Mouse (Mus musculus) heart, postnatal 0 days (tissue): Measurements from ENCODE around the gene Ccn1. TPM values are rescaled to one million over a fixed set of nuclear protein-coding genes. Genes with fewer than 3 reads are reported as not detected.

Source experiments
- ATAC-seq: fragments of 200-750 bp; cut with Nextera tagmentation; 2 replicates; pipeline ENCODE4 v1.8.0; 2017; ENCODE audit warnings: low read depth, moderate number of reproducible peaks, moderate library complexity; ENCODE audit not compliant: insufficient read depth
- DNase-seq: peaks from one replicate; pipeline ENCODE4 v3.0.0-alpha.2; 2016; ENCODE audit warnings: low spot score
- H3K27ac ChIP-seq: fragments of 300-500 bp; sonication (generic); 2 replicates; pipeline ENCODE4 v1.5.1; 2014; ENCODE audit warnings: low read depth, mild to moderate bottlenecking
- H3K27me3 ChIP-seq: fragments of 300-500 bp; sonication (generic); 2 replicates; pipeline ENCODE4 v1.6.1; 2014; ENCODE audit warnings: low read length, mixed read lengths; ENCODE audit not compliant: control insufficient read depth, insufficient read depth
- H3K36me3 ChIP-seq: fragments of 300-500 bp; sonication (generic); replicated peaks from 2 replicates; pipeline ENCODE4 v1.6.1; 2014; ENCODE audit warnings: low read length, mixed read lengths; ENCODE audit not compliant: control insufficient read depth, insufficient read depth
- H3K4me1 ChIP-seq: fragments of 300-500 bp; sonication (generic); 2 replicates; pipeline ENCODE4 v1.6.1; 2014; ENCODE audit warnings: antibody characterized with exemption; ENCODE audit not compliant: control insufficient read depth, insufficient read depth
- H3K4me2 ChIP-seq: fragments of 300-500 bp; sonication (generic); 2 replicates; pipeline ENCODE4 v1.6.1; 2014; ENCODE audit warnings: low read depth, mild to moderate bottlenecking, low read length, moderate library complexity
- H3K4me3 ChIP-seq: fragments of 300-500 bp; sonication (generic); 2 replicates; pipeline ENCODE4 v1.5.1; 2014; ENCODE audit warnings: low read depth, low read length
- H3K9ac ChIP-seq: fragments of 300-500 bp; sonication (generic); replicated peaks from 2 replicates; pipeline ENCODE4 v1.6.1; 2014; ENCODE audit warnings: low read depth, low read length, mixed read lengths
- H3K9me3 ChIP-seq: fragments of 300-500 bp; sonication (generic); replicated peaks from 2 replicates; pipeline ENCODE4 v1.6.1; 2016; ENCODE audit warnings: low read length; ENCODE audit not compliant: control insufficient read depth
- CTCF ChIP-seq: IDR thresholded peaks from 2 replicates; pipeline ENCODE4 v1.5.1; 2016; ENCODE audit warnings: antibody characterized with exemption, control low read depth, low read depth
- EP300 ChIP-seq: IDR thresholded peaks from 2 replicates; pipeline ENCODE4 v1.6.1; 2016; ENCODE audit warnings: antibody characterized with exemption, low read depth
- WGBS: fragments of 180-500 bp; shearing (Covaris S2); extraction: QIAGEN DNeasy Blood & Tissue Kit; methylation state at CpG from one replicate; pipeline ENCODE4 v1.1.7; 2014; 5-methylcytosine and 5-hydroxymethylcytosine counted together
- polyA plus RNA-seq: library from polyadenylated mRNA; unstranded; fragments of >200 nt; fragmentation: Nextera tagmentation; extraction: Ambion mirVana; gene quantifications from 2 replicates; pipeline ENCODE4 v1.2.1, GENCODE M21; 2015
- total RNA-seq: library from RNA; depleted of rRNA; stranded (reverse); fragments of >200 nt; gene quantifications from 2 replicates; pipeline ENCODE4 v1.2.3, GENCODE M21; 2014; ENCODE audit warnings: low replicate concordance

The Ccn1 gene
- total and polyA plus RNA-seq, 2 experiments from 2014 or later, result 34.0 to 91.1 TPM

- 35% methylated on average over 19 of the region's 19 CpGs for WGBS
- no peaks in the 10 kb centered on the region for H3K36me3 ChIP-seq
- H3K9me3 ChIP-seq, result no peaks in the 10 kb centered on the region
- H3K4me3 ChIP-seq, result no peak overlapping the region
- no peak overlapping the region for H3K9ac ChIP-seq
- peak; percentile 62; the same call in 1 of the 2 replicates for ATAC-seq
- H3K4me2 ChIP-seq, result no peak overlapping the region
- H3K27me3 ChIP-seq, result no peaks in the 10 kb centered on the region
- H3K27ac ChIP-seq, result no peak overlapping the region
- peaks cover 9% of the 10 kb centered on the region for H3K4me1 ChIP-seq
- no peak for TF ChIP-seq CTCF
- TF ChIP-seq EP300, result no peak
- DNase-seq, result no peak
Measured at GRCm38 (mm10) chr3:145684604-145685441, 35.0 kb upstream of the Ccn1 start.

GRCm38 (mm10) chr3:145684201-145684600 lies 34.4 kb upstream of the Ccn1 start:
- Histone ChIP-seq H3K27me3 (no peaks in the 10 kb centered on the region), H3K27ac (no peak overlapping the region), H3K4me1 (peaks cover 9% of the 10 kb centered on the region), H3K4me2 (no peak overlapping the region), H3K4me3 (no peak overlapping the region), H3K9ac (no peak overlapping the region), H3K9me3 (no peaks in the 10 kb centered on the region), H3K36me3 (no peaks in the 10 kb centered on the region)
- no peak for DNase-seq
- 77% methylated on average over 4 of the region's 4 CpGs for WGBS
- ATAC-seq, result no peak
- no peak for TF ChIP-seq CTCF
- TF ChIP-seq EP300, result no peak

- no peak overlapping the region for H3K9ac ChIP-seq
- no peaks in the 10 kb centered on the region for H3K36me3 ChIP-seq
- H3K27me3 ChIP-seq, result no peaks in the 10 kb centered on the region
- H3K4me1 ChIP-seq, result peaks cover 9% of the 10 kb centered on the region
- no peak for DNase-seq
- 42% methylated on average over 10 of the region's 10 CpGs for WGBS
- H3K4me3 ChIP-seq, result no peak overlapping the region
- H3K4me2 ChIP-seq, result 0 out of 2 replicates have a peak overlapping the region, but pooled peaks have one; percentile 8
- H3K9me3 ChIP-seq, result no peaks in the 10 kb centered on the region
- TF ChIP-seq EP300 (no peak), CTCF (no peak)
- H3K27ac ChIP-seq, result peak overlapping the region; percentile 72
- peak; percentile 58 for ATAC-seq
Measured at GRCm38 (mm10) chr3:145681348-145681935, 31.7 kb upstream of the Ccn1 start.

- Histone ChIP-seq H3K36me3 (no peaks in the 10 kb centered on the region), H3K4me1 (peaks cover 15% of the 10 kb centered on the region), H3K4me2 (no peak overlapping the region), H3K27me3 (no peaks in the 10 kb centered on the region), H3K4me3 (no peak overlapping the region), H3K9me3 (no peaks in the 10 kb centered on the region), H3K9ac (no peak overlapping the region), H3K27ac (peak overlapping the region; percentile 72; the same call in 1 of the 2 replicates)
- ATAC-seq (no peak), DNase-seq (no peak)
- 90% methylated on average over 5 of the region's 5 CpGs for WGBS
- no peak for TF ChIP-seq CTCF
- TF ChIP-seq EP300, result no peak
Measured at GRCm38 (mm10) chr3:145680686-145681085, 30.9 kb upstream of the Ccn1 start.

- Histone ChIP-seq H3K4me2 (no peak overlapping the region), H3K9ac (no peak overlapping the region), H3K27me3 (no peaks in the 10 kb centered on the region), H3K9me3 (no peaks in the 10 kb centered on the region), H3K36me3 (no peaks in the 10 kb centered on the region), H3K4me1 (peaks cover 21% of the 10 kb centered on the region), H3K4me3 (no peak overlapping the region), H3K27ac (no peak overlapping the region)
- DNase-seq (no peak), ATAC-seq (no peak)
- TF ChIP-seq EP300, result no peak
- no peak for TF ChIP-seq CTCF
- WGBS, result 64% methylated on average over 6 of the region's 6 CpGs
Measured at GRCm38 (mm10) chr3:145676212-145676611, 26.4 kb upstream of the Ccn1 start.
